ENCODE assay signal across 18 mouse cellular contexts in the genomic region with DNA sequence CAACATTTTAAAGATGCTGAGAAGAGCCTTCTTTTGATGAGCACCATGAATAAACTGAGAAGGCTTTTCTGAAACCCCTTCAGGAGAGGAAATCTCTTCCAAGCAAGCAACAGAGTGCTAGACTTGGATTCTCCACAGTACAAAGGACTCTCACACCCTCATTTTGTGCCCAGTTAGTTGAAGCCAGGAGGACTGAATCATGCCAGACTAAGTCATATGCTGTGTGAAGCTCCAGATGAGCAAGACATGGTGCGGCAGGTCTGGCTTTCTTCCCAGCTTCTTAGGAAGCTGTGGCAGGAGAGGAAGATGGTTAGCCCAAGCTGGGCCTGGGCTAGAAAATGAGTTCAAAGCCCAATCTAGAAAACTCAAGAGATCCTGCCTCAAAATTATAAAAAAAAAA.
DNase-seq lines count a peak whose midpoint lies in the region; ATAC-seq and TF ChIP-seq lines count a peak whose summit lies in the region.
"Had no signal": no experiment of that assay in that cellular context is flagged by ENCODE, and none has a peak within 500 bp of the region (broad histone marks: within the 10 kb centered on the region; RNA-seq: fewer than 3 reads in every experiment).

No protein-coding gene starts in this region.

- no peak for TF ChIP-seq CTCF in liver, postnatal 0 days (IDR thresholded peaks at IDR 0.05; ENCODE audit: low read depth)

- no peaks in the 10 kb centered on the region for H3K27me3 ChIP-seq in forebrain, embryonic 15.5 days
- H3K27me3 ChIP-seq in forebrain, embryonic 10.5 days (ENCODE audit: poor library complexity, severe bottlenecking) = no peaks in the 10 kb centered on the region
- H3K27me3 ChIP-seq in liver, postnatal 0 days (ENCODE audit: insufficient read depth, low read length) = no peaks in the 10 kb centered on the region
- H3K27me3 ChIP-seq: lung, embryonic 15.5 days; midbrain, embryonic 12.5 days; neural tube, embryonic 15.5 days had no signal

- 66% methylated on average over 1 of the region's 1 CpGs for WGBS in forebrain, embryonic 15.5 days
- 87% methylated on average over 1 of the region's 1 CpGs for WGBS in forebrain, embryonic 10.5 days
- 74% methylated on average over 1 of the region's 1 CpGs for WGBS in liver, postnatal 0 days (ENCODE audit: insufficient replicate concordance)

- no peak overlapping the region for H3K27ac ChIP-seq in forebrain, embryonic 15.5 days (replicated peaks)
- H3K27ac ChIP-seq in forebrain, embryonic 10.5 days = no peak overlapping the region
- H3K27ac ChIP-seq in liver, postnatal 0 days (ENCODE audit: low read depth) = no peak overlapping the region
- H3K27ac ChIP-seq: limb, embryonic 10.5 days; lung, embryonic 15.5 days; midbrain, embryonic 12.5 days; neural tube, embryonic 15.5 days had no signal

- no peaks in the 10 kb centered on the region for H3K9me3 ChIP-seq in forebrain, embryonic 15.5 days
- H3K9me3 ChIP-seq in forebrain, embryonic 10.5 days = no peaks in the 10 kb centered on the region
- no peaks in the 10 kb centered on the region for H3K9me3 ChIP-seq in liver, postnatal 0 days (ENCODE audit: low read length)
- H3K9me3 ChIP-seq: limb, embryonic 10.5 days; lung, embryonic 15.5 days; midbrain, embryonic 12.5 days; neural tube, embryonic 15.5 days had no signal

- H3K9ac ChIP-seq in forebrain, embryonic 15.5 days (replicated peaks) = no peak overlapping the region
- no peak overlapping the region for H3K9ac ChIP-seq in liver, postnatal 0 days (replicated peaks)
- H3K9ac ChIP-seq: lung, embryonic 15.5 days; midbrain, embryonic 12.5 days; neural tube, embryonic 15.5 days had no signal

- H3K4me2 ChIP-seq in forebrain, embryonic 15.5 days (replicated peaks) = no peak overlapping the region
- H3K4me2 ChIP-seq in liver, postnatal 0 days (ENCODE audit: low read depth, low read length) = no peak overlapping the region
- H3K4me2 ChIP-seq: liver, embryonic 11.5 days; lung, embryonic 15.5 days; midbrain, embryonic 12.5 days; neural tube, embryonic 15.5 days had no signal

- DNase-seq in forebrain, embryonic 10.5 days (ENCODE audit: extremely low spot score, low spot score) = no peak
- peak; percentile 52 for DNase-seq in 3134 (ENCODE audit: extremely low read depth, insufficient read length, low spot score)
- peak; percentile 82 for DNase-seq in brain, adult 2 months (ENCODE audit: low read depth, low spot score)
- DNase-seq in right cerebral cortex, postnatal 10 days (ENCODE audit: low spot score in 2 of 2) = peak; percentile 41 to 50
- no peak for DNase-seq in liver, postnatal 0 days
- DNase-seq in natural killer cell, adult 2 months (ENCODE audit: low spot score in 2 of 2) = no peak
- DNase-seq: cerebellum, postnatal 25 days; gastrocnemius, postnatal 14 days; kidney, adult 9 months; kidney, postnatal 4 days; thymus, postnatal 36 days had no signal

- peak; percentile 66; the same call in 1 of the 2 replicates for ATAC-seq in forebrain, embryonic 15.5 days (replicated peaks)
- ATAC-seq in liver, postnatal 0 days = no peak

- no peak for TF ChIP-seq EP300 in liver, postnatal 0 days (IDR thresholded peaks at IDR 0.05; ENCODE audit: low read depth)

- no peak overlapping the region for H3K4me3 ChIP-seq in forebrain, embryonic 15.5 days
- H3K4me3 ChIP-seq in forebrain, embryonic 10.5 days = no peak overlapping the region
- H3K4me3 ChIP-seq in liver, postnatal 0 days (ENCODE audit: low read depth, low read length) = no peak overlapping the region
- H3K4me3 ChIP-seq: erythroblast, embryonic 14.5 days; limb, embryonic 10.5 days; lung, embryonic 15.5 days; midbrain, embryonic 12.5 days; neural tube, embryonic 15.5 days had no signal

- H3K36me3 ChIP-seq in forebrain, embryonic 15.5 days = no peaks in the 10 kb centered on the region
- H3K36me3 ChIP-seq in forebrain, embryonic 10.5 days (replicated peaks) = peaks cover 8% of the 10 kb centered on the region
- H3K36me3 ChIP-seq in liver, postnatal 0 days (replicated peaks; ENCODE audit: insufficient read depth, low read length) = no peaks in the 10 kb centered on the region
- H3K36me3 ChIP-seq: lung, embryonic 15.5 days; midbrain, embryonic 12.5 days; neural tube, embryonic 15.5 days had no signal

- H3K4me1 ChIP-seq in forebrain, embryonic 15.5 days = 0 out of 2 replicates have a peak, but pooled peaks cover 6% of the 10 kb centered on the region
- peaks cover 17% of the 10 kb centered on the region for H3K4me1 ChIP-seq in forebrain, embryonic 10.5 days
- peaks cover 5% of the 10 kb centered on the region; the same call in 1 of the 2 replicates for H3K4me1 ChIP-seq in liver, postnatal 0 days (ENCODE audit: insufficient read depth)

Comparison
In these comparisons a context has a peak if more than half of its experiments do, and no peak if none do; other contexts are left out.
1. DNase-seq: peak in 3134 (single experiment), brain, adult 2 months (single experiment) and right cerebral cortex, postnatal 10 days (2 of 2); none in forebrain, embryonic 10.5 days (single experiment), liver, postnatal 0 days (single experiment) and natural killer cell, adult 2 months (0 of 2).